10 mouse cellular contexts compared by ENCODE assay signal in the genomic region with DNA sequence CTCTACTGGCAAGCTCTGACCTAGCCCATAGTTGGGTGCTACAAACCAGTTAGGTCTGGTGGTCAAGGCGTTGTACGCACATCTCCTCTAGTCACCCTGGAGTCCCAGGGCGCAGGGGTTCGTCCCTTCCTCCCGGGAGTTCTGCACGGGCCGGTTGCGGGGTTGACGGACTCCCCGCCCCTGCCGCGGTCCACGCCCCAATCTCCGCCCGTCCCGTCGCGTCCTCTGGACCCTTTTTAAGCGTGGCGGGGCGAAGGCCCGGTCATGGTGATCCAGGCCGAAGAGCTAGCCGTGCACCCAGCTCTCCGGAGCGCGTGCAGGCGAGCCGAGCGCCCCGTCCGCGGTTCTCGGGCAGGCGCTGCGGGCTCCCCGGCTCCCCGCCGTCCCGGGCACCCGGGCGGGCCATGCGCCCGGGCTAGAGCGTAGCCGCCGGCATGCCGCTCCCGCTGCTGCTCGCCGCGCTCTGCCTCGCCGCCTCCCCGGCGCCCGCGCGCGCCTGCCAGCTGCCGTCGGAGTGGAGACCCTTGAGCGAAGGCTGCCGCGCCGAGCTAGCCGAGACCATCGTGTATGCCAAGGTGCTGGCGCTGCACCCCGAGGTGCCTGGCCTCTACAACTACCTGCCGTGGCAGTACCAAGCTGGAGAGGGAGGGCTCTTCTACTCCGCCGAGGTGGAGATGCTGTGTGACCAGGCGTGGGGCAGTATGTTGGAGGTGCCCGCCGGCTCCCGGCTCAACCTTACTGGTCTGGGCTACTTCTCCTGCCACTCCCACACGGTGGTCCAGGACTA. TPM values are rescaled to one million over a fixed set of nuclear protein-coding genes. Genes with fewer than 3 reads are reported as not detected.
DNase-seq lines count a peak whose midpoint lies in the region; ATAC-seq and TF ChIP-seq lines count a peak whose summit lies in the region.
"Had no signal": no experiment of that assay in that cellular context is flagged by ENCODE, and none has a peak within 500 bp of the region (broad histone marks: within the 10 kb centered on the region; RNA-seq: fewer than 3 reads in every experiment).

A gene (plus strand): TSS at position 277 of the 787 bp plus-strand sequence.

- H3K36me3 ChIP-seq in kidney, adult 2 months (ENCODE audit: control insufficient read depth, insufficient read depth, low read length), result no peaks in the 10 kb centered on the region
- H3K36me3 ChIP-seq in liver, embryonic 13.5 days, result no peaks in the 10 kb centered on the region

- peak within 1 kb of the TSS; percentile 23; the same call in 1 of the 2 replicates for H3K27ac ChIP-seq in brown adipose tissue, adult 24 weeks (replicated peaks; ENCODE audit: low read depth, low read length)
- no peak within 1 kb of the TSS for H3K27ac ChIP-seq in kidney, adult 2 months (ENCODE audit: insufficient read depth, low read depth, low read length)
- H3K27ac ChIP-seq in liver, embryonic 13.5 days, result no peak within 1 kb of the TSS
- H3K27ac ChIP-seq in olfactory bulb, adult 2 months (ENCODE audit: insufficient read depth, low read depth, low read length), result no peak within 1 kb of the TSS
- H3K27ac ChIP-seq: macrophage had no signal

- H3K4me1 ChIP-seq in brown adipose tissue, adult 24 weeks (ENCODE audit: control insufficient read depth, insufficient read depth, insufficient read length, low read length), result peaks cover 5% of the 10 kb centered on the region; the same call in 1 of the 2 replicates
- no peaks in the 10 kb centered on the region for H3K4me1 ChIP-seq in kidney, adult 2 months (ENCODE audit: control insufficient read depth, insufficient read depth, low read length)
- peaks cover 6% of the 10 kb centered on the region; the same call in 1 of the 2 replicates for H3K4me1 ChIP-seq in liver, embryonic 13.5 days (replicated peaks)
- peaks cover 7% of the 10 kb centered on the region for H3K4me1 ChIP-seq in olfactory bulb, adult 2 months (ENCODE audit: control insufficient read depth, insufficient read depth, low read length)

- H3K27me3 ChIP-seq in kidney, adult 2 months (replicated peaks; ENCODE audit: control insufficient read depth, insufficient read depth, low read length), result 0 out of 2 replicates have a peak, but pooled peaks cover 1% of the 10 kb centered on the region
- H3K27me3 ChIP-seq in liver, embryonic 13.5 days, result peaks cover 58% of the 10 kb centered on the region

- ATAC-seq in granulocyte monocyte progenitor cell, adult 5-6 weeks (replicated peaks; ENCODE audit: poor library complexity, severe bottlenecking), result peak; percentile 33
- no peak for ATAC-seq in liver, embryonic 13.5 days (ENCODE audit: low read depth)

- H3K4me3 ChIP-seq in brown adipose tissue, adult 24 weeks (ENCODE audit: insufficient read depth, low read depth, low read length), result peak within 1 kb of the TSS; percentile 73
- H3K4me3 ChIP-seq in kidney, adult 2 months (ENCODE audit: insufficient read depth, low read depth, low read length), result peak within 1 kb of the TSS; percentile 71
- peak within 1 kb of the TSS; percentile 51 for H3K4me3 ChIP-seq in liver, embryonic 13.5 days (replicated peaks)
- H3K4me3 ChIP-seq in olfactory bulb, adult 2 months (ENCODE audit: insufficient read depth, low read depth, low read length), result peak within 1 kb of the TSS; percentile 43

- 2% methylated on average over 78 of the region's 78 CpGs for WGBS in kidney, adult 2 months
- 2% methylated on average over 78 of the region's 78 CpGs for WGBS in liver, embryonic 13.5 days (ENCODE audit: insufficient replicate concordance)
- WGBS in olfactory bulb, adult 2 months, result under 1% methylated on average over 77 of the region's 78 CpGs

- H3K4me2 ChIP-seq in liver, embryonic 13.5 days, result peak within 1 kb of the TSS; percentile 52

- H3K9me3 ChIP-seq in liver, embryonic 13.5 days (replicated peaks), result no peaks in the 10 kb centered on the region

- DNase-seq in layer of hippocampus, adult 11-12 months (ENCODE audit: low spot score), result peak; percentile 7
- DNase-seq in layer of hippocampus, adult 9-10 months (ENCODE audit: low spot score), result no peak
- peak; percentile 70 for DNase-seq in kidney, adult 2 months
- DNase-seq in liver, embryonic 13.5 days, result no peak
- no peak for DNase-seq in cerebellum, adult 9-10 months

- no peak for TF ChIP-seq POLR2A in kidney, adult 2 months (IDR thresholded peaks at IDR 0.05; ENCODE audit: low read depth, low read length)
- TF ChIP-seq POLR2A in olfactory bulb, adult 2 months (IDR thresholded peaks at IDR 0.05; ENCODE audit: insufficient read depth, low read depth, low read length), result no peak

- TF ChIP-seq CTCF in kidney, adult 2 months (conservative IDR thresholded peaks at IDR 0.05; ENCODE audit: insufficient read depth, insufficient read length, low read depth, low read length), result no peak
- TF ChIP-seq CTCF in olfactory bulb, adult 2 months (IDR thresholded peaks at IDR 0.05; ENCODE audit: insufficient read depth, low read depth, low read length), result no peak

- H3K9ac ChIP-seq in liver, embryonic 13.5 days, result peak within 1 kb of the TSS; percentile 23

RNA-seq across cellular contexts. Expression of the gene that starts here (rescaled TPM):
- 66.9 and 95.9 TPM in 2 replicates for polyA plus RNA-seq in brown adipose tissue, adult 24 weeks (2012; ENCODE audit: insufficient read depth, insufficient read length, missing spikeins)
- not detected in 2 replicates for total RNA-seq in granulocyte monocyte progenitor cell, adult 5-6 weeks (2014; fragmentation: Nextera tagmentation)
- total RNA-seq in granulocyte monocyte progenitor cell, adult 5-6 weeks (2017), result not detected in 2 replicates
- polyA plus RNA-seq in kidney, adult 2 months (2012; rRNA removed), result 3.7 and 4.0 TPM in 2 replicates
- 4.0 and 5.1 TPM in 2 replicates for polyA plus RNA-seq in liver, embryonic 13.5 days (2015; fragmentation: Nextera tagmentation; extraction: Ambion mirVana)
- polyA plus RNA-seq in olfactory bulb, adult 2 months (2012; ENCODE audit: insufficient read depth, insufficient read length, low replicate concordance, missing spikeins), result not detected in 2 replicates
- total RNA-seq: MEL had no signal
- polyA plus RNA-seq: macrophage had no signal

Comparison
In these comparisons a context has a peak if more than half of its experiments do, and no peak if none do; other contexts are left out.
1. RNA of the gene that starts here (polyA plus RNA-seq): 66.9 to 95.9 TPM in brown adipose tissue, adult 24 weeks; 4.0 to 5.1 TPM in liver, embryonic 13.5 days, 3.7 to 4.0 TPM in kidney, adult 2 months and not detected in olfactory bulb, adult 2 months; every median in the first group is over 10 times any median in the second.
2. DNase-seq: peak in layer of hippocampus, adult 11-12 months (single experiment) and kidney, adult 2 months (single experiment); none in layer of hippocampus, adult 9-10 months (single experiment), liver, embryonic 13.5 days (single experiment) and cerebellum, adult 9-10 months (single experiment).
3. Peak in ATAC-seq in granulocyte monocyte progenitor cell, adult 5-6 weeks; RNA of the gene not detected or under 1 TPM.
4. Peak in every context shown above with its lines, with median percentiles within 50 percentile points of each other: H3K4me3 ChIP-seq.